Mouse (Mus musculus): ENCODE results near the gene Adcy3.

Adcy3 gene

GRCm38 (mm10) chr12:4132941-4133846 lies at the start of gene Adcy3:
Gene Adcy3, plus strand, starts transcription at chr12:4133103.
- peak; percentile 86 to 90 for DNase-seq

- no peak for DNase-seq
Measured at GRCm38 (mm10) chr12:4083441-4083840, 49.5 kb upstream of the Adcy3 start.

DNA sequence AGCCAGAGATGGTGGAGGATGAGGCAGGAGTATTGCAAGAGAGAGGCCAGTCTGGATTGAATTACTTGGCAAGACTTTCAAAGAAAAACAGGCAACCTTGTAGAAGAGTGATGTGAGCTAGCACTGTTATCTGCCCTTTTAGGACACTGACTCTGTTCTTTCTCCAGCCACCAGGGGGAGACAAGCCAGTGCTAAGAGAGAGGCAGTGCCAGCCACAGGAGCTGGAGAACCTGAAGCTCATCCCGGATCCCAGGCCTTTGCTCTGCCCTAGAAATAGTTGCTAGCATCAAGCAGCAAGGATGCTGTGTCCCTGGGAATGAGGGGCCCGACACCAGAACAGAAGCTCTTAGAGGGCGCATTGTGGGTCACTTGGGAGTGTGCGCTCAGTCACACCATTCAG lies 25.5 kb upstream of the Adcy3 start:
- DNase-seq, result peak; percentile 43 to 57

- DNase-seq, result no peak
Measured at GRCm38 (mm10) chr12:4116132-4116531, 16.8 kb upstream of the Adcy3 start.

- DNase-seq, result no peak
Measured at GRCm38 (mm10) chr12:4117136-4117535, 15.8 kb upstream of the Adcy3 start.

DNA sequence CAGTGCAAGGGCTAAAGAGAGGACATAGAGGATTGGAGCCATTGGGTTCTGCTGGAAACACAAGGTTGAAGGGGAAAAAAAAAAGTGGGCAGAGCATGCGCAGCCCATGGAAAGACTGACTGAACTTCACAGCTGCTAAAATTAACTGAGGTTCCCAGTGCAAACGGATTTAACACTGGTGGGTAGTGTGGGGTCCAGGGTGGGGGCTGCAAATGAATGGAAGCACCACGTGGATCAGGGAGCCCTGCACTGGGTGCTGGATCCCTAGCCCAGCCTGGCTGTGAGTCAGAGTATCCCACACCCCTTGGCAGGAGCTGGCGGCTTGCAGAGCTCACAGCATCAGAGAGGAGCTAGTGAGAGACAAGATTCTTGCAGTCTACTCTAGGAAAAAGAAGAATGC lies 15.3 kb upstream of the Adcy3 start:
- no peak for DNase-seq

DNA sequence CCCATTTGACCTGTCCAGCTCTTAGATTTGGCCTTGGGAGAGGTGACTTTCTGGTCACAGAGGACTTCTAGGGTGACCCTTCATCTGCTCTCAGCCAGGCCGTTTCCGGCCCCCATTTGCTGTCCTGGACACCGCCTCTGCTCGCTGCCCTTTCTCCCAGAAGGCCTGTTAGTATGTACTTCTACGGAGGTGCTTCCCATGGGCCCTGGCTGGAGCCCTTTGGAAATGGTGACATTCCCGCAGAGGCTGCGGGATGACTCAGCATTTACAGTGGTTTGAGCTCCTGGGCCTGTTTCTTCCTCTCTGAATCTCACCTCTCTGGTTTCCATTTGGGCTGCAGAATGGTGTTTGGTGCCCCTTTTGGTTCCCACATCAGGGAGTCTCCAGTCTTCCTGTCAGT lies 5.6 kb upstream of the Adcy3 start:
- DNase-seq, result no peak

- peak in 1 of 2 experiments; percentile 6 for DNase-seq
Measured at GRCm38 (mm10) chr12:4133847-4134212, 927 bp downstream of the Adcy3 start.

- peak in 1 of 2 experiments; percentile 21 for DNase-seq
Measured at GRCm38 (mm10) chr12:4143179-4143578, 10.3 kb downstream of the Adcy3 start.

DNA sequence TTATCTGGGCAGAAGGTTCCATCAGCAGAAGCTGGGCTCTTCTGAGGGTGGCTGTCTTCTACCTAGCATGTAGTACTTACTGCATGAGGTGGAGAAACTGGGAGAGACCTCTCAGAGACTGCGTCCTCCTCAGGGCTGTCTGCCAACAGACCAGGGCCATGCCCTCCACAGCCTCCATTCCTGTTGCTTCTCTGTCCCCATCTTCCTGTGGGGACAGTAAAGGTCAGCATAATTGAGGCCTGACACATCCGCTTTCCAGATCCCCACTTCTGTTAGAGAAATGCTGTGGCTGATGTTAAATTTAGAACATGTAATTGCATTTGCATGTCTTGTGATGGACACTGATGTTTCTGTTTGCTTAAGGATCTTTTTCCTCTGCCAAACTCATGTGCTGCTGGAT lies 18.0 kb downstream of the Adcy3 start:
- DNase-seq, result no peak

- DNase-seq, result no peak
Measured at GRCm38 (mm10) chr12:4151969-4152368, 19.1 kb downstream of the Adcy3 start.

DNA sequence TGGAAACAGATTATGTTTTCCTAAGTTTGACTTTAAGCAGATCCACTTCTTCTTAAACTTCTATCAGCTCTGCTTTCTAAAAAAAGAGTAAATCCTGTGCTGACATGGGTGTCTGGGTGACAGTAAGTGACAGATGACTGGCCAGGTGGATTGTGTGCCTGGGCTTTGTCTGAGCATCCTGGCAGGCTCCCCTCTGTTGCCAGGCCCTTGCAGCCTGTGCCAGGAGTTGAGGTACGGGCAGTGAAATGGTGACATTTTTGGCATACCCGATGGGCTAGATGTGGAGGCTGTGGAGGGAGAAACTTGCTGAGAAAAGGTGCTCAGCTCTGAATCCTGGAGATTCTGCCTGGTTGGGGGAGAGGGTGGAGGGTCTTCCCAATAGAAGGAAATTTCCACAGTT lies 24.6 kb downstream of the Adcy3 start:
- no peak for DNase-seq

- no peak for DNase-seq
Measured at GRCm38 (mm10) chr12:4158179-4158578, 25.3 kb downstream of the Adcy3 start.

DNA sequence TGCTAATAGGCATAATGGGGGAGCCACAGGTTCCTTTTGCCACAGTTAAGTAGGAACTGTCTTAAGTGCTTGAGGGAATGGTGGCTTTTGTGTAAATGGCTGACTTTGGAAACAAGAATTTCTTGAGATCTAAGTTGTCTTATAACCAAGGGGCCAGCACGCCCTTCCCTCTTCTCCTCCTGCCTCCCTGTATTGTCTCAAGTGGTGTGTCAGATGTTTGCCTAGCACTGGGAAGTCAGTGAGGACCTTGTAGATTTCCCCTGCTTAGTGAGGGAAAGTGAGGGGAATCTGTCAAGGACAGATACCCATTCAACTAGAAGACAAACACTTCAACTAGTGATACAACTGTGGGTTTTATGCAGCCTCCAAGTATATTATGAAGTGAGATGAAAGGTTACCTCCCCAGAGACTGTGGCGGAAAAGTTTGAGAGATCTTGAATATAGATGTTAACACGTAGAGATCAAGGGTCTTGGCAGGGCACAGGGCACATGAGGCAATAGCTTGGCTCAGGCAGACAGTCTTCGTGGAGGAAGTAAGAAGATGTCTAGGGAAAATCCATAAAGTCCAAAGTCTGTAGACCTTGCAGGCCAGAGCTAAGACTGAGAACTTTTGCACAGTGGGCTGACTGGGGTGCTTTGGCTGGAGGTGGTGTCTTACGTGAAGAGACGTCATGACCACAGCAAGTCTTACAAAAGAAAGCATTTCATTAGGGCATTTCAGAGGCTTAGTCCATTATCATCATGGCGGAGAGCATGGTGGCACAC lies 26.1 kb downstream of the Adcy3 start:
- no peak for DNase-seq

DNA sequence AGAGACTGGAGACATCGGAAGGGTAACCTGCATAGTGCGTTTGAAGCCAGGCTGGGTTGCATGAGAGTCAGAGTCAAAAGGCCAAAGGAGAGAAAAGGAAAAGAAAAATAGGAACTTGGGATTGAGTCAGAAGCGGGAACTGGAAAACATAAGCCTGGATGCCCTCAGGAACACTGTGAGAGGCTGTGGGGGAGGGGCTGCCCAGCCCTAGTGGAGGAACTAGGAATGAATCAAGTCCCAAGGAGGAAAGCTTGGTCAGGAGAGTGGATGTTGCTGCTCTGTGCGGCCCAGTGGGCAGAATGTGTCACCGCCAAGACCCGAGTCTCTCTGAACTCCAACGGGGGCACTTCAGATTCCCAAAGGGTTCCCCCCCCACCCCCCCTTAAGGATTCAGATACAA lies 27.4 kb downstream of the Adcy3 start:
- DNase-seq, result no peak

DNA sequence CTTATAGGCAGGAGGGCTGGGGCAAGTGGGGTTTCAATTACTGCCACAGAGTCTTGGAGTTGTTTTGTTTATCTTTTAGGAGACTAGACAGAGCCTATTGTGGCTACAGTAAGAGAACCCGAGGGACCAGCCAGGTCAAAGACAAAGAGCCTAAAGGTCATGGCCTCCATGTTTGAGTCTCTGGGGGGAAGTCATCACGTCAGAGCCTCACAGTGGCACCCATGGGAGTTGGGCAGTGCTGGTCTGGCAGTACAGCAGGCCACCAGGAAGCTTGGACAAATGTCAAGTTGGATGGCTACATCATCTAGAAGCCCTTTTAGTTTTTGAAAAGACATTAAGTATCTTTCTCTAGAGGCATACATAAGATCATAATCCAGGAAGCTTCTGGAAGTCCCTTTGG lies 30.0 kb downstream of the Adcy3 start:
- DNase-seq, result no peak

GRCm38 (mm10) chr12:4166970-4167369 lies 34.1 kb downstream of the Adcy3 start:
- no peak for DNase-seq

DNA sequence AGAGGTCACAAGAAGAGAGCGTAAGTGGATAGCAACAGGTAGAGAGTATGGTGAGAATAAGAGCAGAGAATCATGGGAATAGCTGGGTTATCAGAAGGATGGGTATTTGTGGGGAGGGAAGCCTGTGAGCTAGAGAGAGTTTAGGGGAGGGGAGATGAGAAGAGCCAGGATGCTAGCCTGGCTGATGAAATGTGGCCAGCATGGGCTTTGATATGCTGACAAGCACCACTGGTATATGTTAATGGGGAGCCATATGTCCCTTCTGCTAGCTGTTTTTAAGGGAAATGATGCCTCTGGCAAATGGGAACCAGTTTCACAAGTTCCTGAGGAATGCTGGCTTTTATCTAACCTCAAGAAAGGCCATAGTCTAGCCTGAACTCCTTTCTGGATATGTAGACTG lies 36.2 kb downstream of the Adcy3 start:
- no peak for DNase-seq

GRCm38 (mm10) chr12:4169622-4170021 lies 36.7 kb downstream of the Adcy3 start:
- no peak for DNase-seq

DNA sequence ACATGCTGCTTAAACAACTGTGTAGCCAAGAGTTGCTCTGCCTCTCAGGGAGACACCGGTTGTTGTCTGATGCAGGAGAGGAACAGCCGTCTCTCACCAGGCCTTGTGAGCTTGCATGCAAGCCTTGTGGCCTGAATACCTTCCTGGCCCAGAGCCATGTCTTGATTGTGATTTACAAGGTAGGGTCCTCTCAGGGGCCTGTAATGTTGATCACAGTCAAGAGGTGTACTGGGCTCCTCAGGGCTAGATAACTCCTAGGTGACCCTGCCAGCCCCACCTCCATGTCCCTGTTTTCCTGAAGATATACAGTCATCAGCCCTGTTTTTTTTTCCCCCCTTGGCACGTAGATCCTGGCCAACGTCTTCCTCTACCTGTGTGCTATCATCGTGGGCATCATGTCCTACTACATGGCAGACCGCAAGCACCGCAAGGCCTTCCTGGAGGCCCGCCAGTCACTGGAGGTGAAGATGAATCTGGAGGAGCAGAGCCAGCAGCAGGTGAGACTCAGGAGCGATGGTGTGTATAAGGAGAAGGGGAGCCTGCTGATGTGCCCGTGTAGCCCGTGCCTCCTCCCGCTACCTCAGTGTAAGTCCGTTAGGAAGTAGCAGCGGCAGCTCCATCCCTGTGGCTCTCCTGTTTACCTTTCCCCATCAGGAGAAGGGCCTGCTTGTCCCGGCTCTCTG lies 40.3 kb downstream of the Adcy3 start:
- no peak for DNase-seq

DNA sequence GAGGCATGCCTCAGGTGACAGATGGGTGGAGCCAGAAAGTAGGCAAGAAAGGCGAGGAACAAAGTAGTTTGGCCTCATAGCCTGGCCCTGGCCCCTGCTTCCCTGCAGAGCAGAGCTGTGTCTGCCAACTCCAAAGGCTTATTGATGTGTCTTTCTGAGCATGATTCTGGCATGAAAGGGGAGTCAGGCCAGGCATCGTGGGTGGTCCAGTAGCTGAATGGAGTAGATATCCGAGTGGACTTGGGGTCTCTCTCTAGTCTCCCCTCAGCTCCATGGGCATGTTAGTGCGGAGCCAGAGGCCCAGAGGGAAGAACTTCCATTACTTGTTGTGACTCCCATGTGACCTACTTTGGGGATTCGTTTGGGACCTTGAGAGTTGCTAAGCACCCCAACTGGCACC lies 45.9 kb downstream of the Adcy3 start:
- no peak for DNase-seq

- DNase-seq, result no peak
Measured at GRCm38 (mm10) chr12:4179671-4180233, 46.8 kb downstream of the Adcy3 start.

DNA sequence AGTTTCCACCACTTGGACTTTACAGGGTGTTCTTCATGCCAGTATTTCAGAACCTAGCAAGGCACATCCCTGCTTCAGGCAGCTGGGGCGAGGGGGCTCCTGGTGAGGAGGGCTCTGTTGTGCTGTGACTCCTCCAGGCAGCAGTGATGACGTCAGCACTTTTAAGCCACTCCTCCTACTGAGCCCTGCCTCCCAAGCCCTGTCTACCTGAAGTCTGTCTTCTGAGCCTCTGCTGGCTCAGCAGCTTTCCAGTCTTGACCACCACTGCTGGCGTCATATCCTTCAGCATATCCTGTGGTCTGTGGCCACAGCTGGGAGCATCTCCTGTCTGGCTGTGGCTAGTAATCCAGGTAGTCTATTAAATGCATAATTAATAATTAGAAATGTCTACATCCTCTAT lies 47.6 kb downstream of the Adcy3 start:
- DNase-seq, result no peak

All from thymus, postnatal 36 days (tissue).